Mouse (Mus musculus) left cerebral cortex, adult 2 months (tissue): ENCODE measurements at regions not wholly inside any gene's neighbourhood (a gene's known extent, or its start where the extent isn't known, plus 50 kb on each side); places are given as distances from the start of the nearest gene placed in this dataset.
A peak's percentile ranks its signal among the peaks of the same experiment; 100 is the strongest.

Experiments
- DNase-seq, 2 experiments: peaks; one replicate each; pipeline ENCODE4 v3.0.0; 2021 to 2022; ENCODE audit warnings: low spot score in 2 of 2, mixed read lengths in 1 of 2; ENCODE audit errors: extremely low spot score in 1 of 2
- H3K27ac ChIP-seq: fragments of 200-600 bp; 2 replicates; pipeline ENCODE4 v1.8.1; 2022
- H3K4me3 ChIP-seq: fragments of 200-600 bp; 2 replicates; pipeline ENCODE4 v1.8.1; 2022
- CTCF ChIP-seq: fragments of 200-600 bp; IDR thresholded peaks from 2 replicates; pipeline ENCODE4 v1.8.1; 2022; ENCODE audit warnings: antibody characterized with exemption, mild to moderate bottlenecking, moderate library complexity
- intact Hi-C: fragments of 180-260 bp; cut with DNase I; formaldehyde crosslinking; loops from one replicate; pipeline ENCODE4 v1.15.1; 2025

GRCm38 (mm10) chr5:90021447-90021846 lies 138.3 kb upstream of the Adamts3 start:
- DNase-seq: no peak
- no peak overlapping the region for H3K27ac ChIP-seq
- no peak for TF ChIP-seq CTCF
- no peak overlapping the region for H3K4me3 ChIP-seq
- intact Hi-C loops: loop anchor here (2.0 kb wide), 1 partner anchor 21 kb away; no protein-coding TSS in a partner anchor

- no peak for TF ChIP-seq CTCF
Measured at GRCm38 (mm10) chr5:90000758-90001157, 117.6 kb upstream of the Adamts3 start.

GRCm38 (mm10) chr5:89991568-89991967 lies 108.4 kb upstream of the Adamts3 start:
- intact Hi-C loops: no loop called here
- Histone ChIP-seq H3K4me3 (no peak overlapping the region), H3K27ac (no peak overlapping the region)
- no peak for DNase-seq
- no peak for TF ChIP-seq CTCF

More at GRCm38 (mm10) chr5:90000758-90001157, 117.6 kb upstream of the Adamts3 start:
- H3K27ac ChIP-seq: no peak overlapping the region
- H3K4me3 ChIP-seq: no peak overlapping the region
- intact Hi-C loops: loop anchor here (2.0 kb wide), 1 partner anchor 20 kb away; no protein-coding TSS in a partner anchor
- no peak for DNase-seq

GRCm38 (mm10) chr5:89981627-89982026 lies 98.5 kb upstream of the Adamts3 start:
- Histone ChIP-seq H3K27ac (no peak overlapping the region), H3K4me3 (no peak overlapping the region)
- no peak for DNase-seq
- peak; percentile 56 for TF ChIP-seq CTCF
- intact Hi-C loops: loop anchor here (2.0 kb wide), 1 partner anchor 213 kb away; no protein-coding TSS in a partner anchor

GRCm38 (mm10) chr5:89980204-89980603 lies 97.1 kb upstream of the Adamts3 start:
- intact Hi-C loops: loop anchor here (2.0 kb wide), 1 partner anchor 215 kb away; no protein-coding TSS in a partner anchor
- no peak for DNase-seq
- no peak for TF ChIP-seq CTCF
- Histone ChIP-seq H3K27ac (no peak overlapping the region), H3K4me3 (no peak overlapping the region)

- intact Hi-C loops: no loop called here
- Histone ChIP-seq H3K27ac (no peak overlapping the region), H3K4me3 (no peak overlapping the region)
- DNase-seq: no peak
- no peak for TF ChIP-seq CTCF
Measured at GRCm38 (mm10) chr5:89952611-89953010, 69.5 kb upstream of the Adamts3 start.

- Histone ChIP-seq H3K4me3 (no peak overlapping the region), H3K27ac (no peak overlapping the region)
- no peak for DNase-seq
- no peak for TF ChIP-seq CTCF
- intact Hi-C loops: no loop called here
Measured at GRCm38 (mm10) chr5:89945660-89945925, 62.5 kb upstream of the Adamts3 start.

- intact Hi-C loops: no loop called here
- no peak for DNase-seq
- Histone ChIP-seq H3K4me3 (no peak overlapping the region), H3K27ac (no peak overlapping the region)
- no peak for TF ChIP-seq CTCF
Measured at GRCm38 (mm10) chr5:89944855-89945659, 61.9 kb upstream of the Adamts3 start.

- no peak for DNase-seq
- TF ChIP-seq CTCF: no peak
- Histone ChIP-seq H3K27ac (no peak overlapping the region), H3K4me3 (no peak overlapping the region)
- intact Hi-C loops: no loop called here
Measured at GRCm38 (mm10) chr5:89943276-89944127, 60.4 kb upstream of the Adamts3 start.

- H3K27ac ChIP-seq: no peak overlapping the region
- no peak for DNase-seq
- intact Hi-C loops: no loop called here
- TF ChIP-seq CTCF: no peak
- H3K4me3 ChIP-seq: no peak overlapping the region
Measured at GRCm38 (mm10) chr5:89942244-89942643, 59.1 kb upstream of the Adamts3 start.

GRCm38 (mm10) chr5:89932999-89933398 lies 49.9 kb upstream of the Adamts3 start:
- TF ChIP-seq CTCF: peak; percentile 38
- Histone ChIP-seq H3K27ac (no peak overlapping the region), H3K4me3 (no peak overlapping the region)
- no peak for DNase-seq
- intact Hi-C loops: loop anchor here (1.0 kb wide), 1 partner anchor 94 kb away; no protein-coding TSS in a partner anchor
